Mouse (Mus musculus) frontal cortex, postnatal 25 days (tissue): ENCODE data around the gene Wwc2.

ENCODE experiments used
- DNase-seq, 2 experiments: peaks; one replicate each; pipeline ENCODE4 v3.0.0; 2022; ENCODE audit warnings: low spot score in 2 of 2

The Wwc2 gene

GRCm38 (mm10) chr8:47905256-47905655 is 85.5 kb downstream of the Wwc2 start:
- no peak for DNase-seq

- DNase-seq: no peak
Observed at GRCm38 (mm10) chr8:47904004-47904403, 86.7 kb downstream of the Wwc2 start.

GRCm38 (mm10) chr8:47902704-47903103 is 88.0 kb downstream of the Wwc2 start:
- no peak for DNase-seq

- no peak for DNase-seq
Observed at GRCm38 (mm10) chr8:47900361-47900760, 90.4 kb downstream of the Wwc2 start.

GRCm38 (mm10) chr8:47899891-47900290 is 90.8 kb downstream of the Wwc2 start:
- no peak for DNase-seq

GRCm38 (mm10) chr8:47892419-47892818 is 98.3 kb downstream of the Wwc2 start:
- no peak for DNase-seq

GRCm38 (mm10) chr8:47891641-47892040 is 99.1 kb downstream of the Wwc2 start:
- DNase-seq: no peak

GRCm38 (mm10) chr8:47890814-47891210 is 99.9 kb downstream of the Wwc2 start:
- no peak for DNase-seq

- DNase-seq: no peak
Observed at GRCm38 (mm10) chr8:47889936-47890813, 100.5 kb downstream of the Wwc2 start.

- no peak for DNase-seq
Observed at GRCm38 (mm10) chr8:47888841-47889570, 101.7 kb downstream of the Wwc2 start.

- no peak for DNase-seq
Observed at GRCm38 (mm10) chr8:47884306-47884705, 106.4 kb downstream of the Wwc2 start.

GRCm38 (mm10) chr8:47883739-47884138 is 107.0 kb downstream of the Wwc2 start:
- no peak for DNase-seq

GRCm38 (mm10) chr8:47878516-47878915 is 112.2 kb downstream of the Wwc2 start:
- no peak for DNase-seq

GRCm38 (mm10) chr8:47875865-47876264 is 114.9 kb downstream of the Wwc2 start:
- no peak for DNase-seq

- DNase-seq: no peak
Observed at GRCm38 (mm10) chr8:47874497-47875178, 116.1 kb downstream of the Wwc2 start.

- DNase-seq: no peak
Observed at GRCm38 (mm10) chr8:47872361-47873107, 118.2 kb downstream of the Wwc2 start.

GRCm38 (mm10) chr8:47867067-47867466 is 123.7 kb downstream of the Wwc2 start:
- peak; percentile 90 to 91 for DNase-seq

- no peak for DNase-seq
Observed at GRCm38 (mm10) chr8:47866568-47866967, 124.2 kb downstream of the Wwc2 start.

GRCm38 (mm10) chr8:47859259-47859658 is 131.5 kb downstream of the Wwc2 start:
- DNase-seq: no peak

- no peak for DNase-seq
Observed at GRCm38 (mm10) chr8:47853356-47853755, 137.4 kb downstream of the Wwc2 start.

GRCm38 (mm10) chr8:47852737-47853136 is 138.0 kb downstream of the Wwc2 start:
- DNase-seq: no peak
